Mouse (Mus musculus): Measurements from ENCODE around the gene Gm49373. TPM values are rescaled to one million over a fixed set of nuclear protein-coding genes. Genes with fewer than 3 reads are reported as not detected.

The Gm49373 gene
- polyA plus RNA-seq, 1 experiment from 2014 or later, result 0.79 TPM

DNA sequence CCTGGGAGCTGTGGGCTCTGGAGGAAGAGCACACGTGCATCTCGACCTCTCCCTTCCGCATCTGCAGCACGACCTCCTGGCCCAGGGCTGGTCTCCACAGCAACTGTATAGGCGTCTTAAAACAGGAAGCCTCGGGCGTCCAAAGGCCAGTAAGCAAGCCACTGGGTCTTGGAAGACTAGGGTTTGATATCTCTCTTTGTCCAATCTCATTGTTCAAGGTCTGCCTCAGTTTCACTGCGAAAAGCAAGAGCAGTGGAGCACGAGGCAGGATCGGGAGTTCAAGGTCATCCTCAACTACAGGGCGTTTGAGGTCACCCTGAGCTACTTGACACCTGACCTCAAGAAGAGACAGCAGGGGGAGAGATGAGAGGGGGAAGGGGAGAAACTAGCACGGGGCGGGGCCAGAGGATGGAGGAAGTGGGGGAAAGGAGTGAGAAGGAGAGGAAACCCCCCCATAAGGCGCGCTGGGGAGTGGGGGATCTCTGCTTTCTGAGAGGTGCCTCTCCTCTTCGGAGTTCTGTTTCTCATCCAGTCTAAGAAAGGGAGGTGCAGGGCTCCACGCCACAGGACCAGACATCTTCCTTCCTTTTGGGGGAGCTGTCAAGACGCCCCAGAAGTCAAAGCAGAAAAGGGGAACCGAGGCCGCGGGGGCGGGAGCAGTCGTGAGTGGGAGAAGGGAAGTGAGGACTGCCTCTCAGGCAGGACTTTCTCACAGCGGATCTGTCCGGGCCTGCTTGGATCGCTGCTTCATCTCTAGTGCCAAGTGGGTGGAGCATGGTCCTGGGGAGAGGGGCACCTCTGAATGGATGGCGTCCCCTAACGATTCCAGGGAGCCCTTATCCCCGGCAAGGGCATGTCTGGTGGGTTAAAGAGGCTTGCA, 58.0 kb downstream of the Gm49373 start:
- peak overlapping the region; percentile 67 for H3K4me2 ChIP-seq
- peak overlapping the region; percentile 57; the same call in 1 of the 2 replicates for H3K27ac ChIP-seq
- peak overlapping the region; percentile 42 for H3K4me3 ChIP-seq
- no peaks in the 10 kb centered on the region for H3K36me3 ChIP-seq
- ATAC-seq (ENCODE audit: insufficient number of reproducible peaks, insufficient read depth, low FRiP score, low TSS enrichment, low read depth), result no peak
- peak overlapping the region; percentile 62 for H3K9ac ChIP-seq
- H3K9me3 ChIP-seq, result no peaks in the 10 kb centered on the region
- peaks cover 50% of the 10 kb centered on the region for H3K27me3 ChIP-seq
- WGBS, result 3% methylated on average over 29 of the region's 29 CpGs
- H3K4me1 ChIP-seq, result peaks cover 14% of the 10 kb centered on the region

MicroRNA genes within 50 kb of the gene (microRNA counts, 519-probe panel; counts per million panel counts)
- 3,347 counts per million, percentile 76 among the panel's probes with 10 or more counts for microRNA mmu-miR-1900

Small RNAs within 50 kb of the gene (microRNA-seq; reads per million reads assigned to microRNA genes)
- gene Mir1900 (not detected), gene Mir7082 (1.5 reads per million)

Other genes starting within 250 kb of the Gm49373 start
- 7.5 and 9.1 TPM in 2 replicates for gene A230050P20Rik, start 204.5 kb downstream of the Gm49373 start, polyA plus RNA-seq (2015; fragmentation: Nextera tagmentation; extraction: Ambion mirVana)
- gene Angptl6, start 193.4 kb downstream of the Gm49373 start, polyA plus RNA-seq (2015; fragmentation: Nextera tagmentation; extraction: Ambion mirVana), result 3.6 and 5.4 TPM in 2 replicates
- gene Ppan, start 184.9 kb downstream of the Gm49373 start, polyA plus RNA-seq (2015; fragmentation: Nextera tagmentation; extraction: Ambion mirVana), result 86.2 and 87.6 TPM in 2 replicates
- gene Eif3g, start 174.5 kb downstream of the Gm49373 start, polyA plus RNA-seq (2015; fragmentation: Nextera tagmentation; extraction: Ambion mirVana), result 292 and 343 TPM in 2 replicates
- gene Dnmt1, start 113.2 kb downstream of the Gm49373 start, polyA plus RNA-seq (2015; fragmentation: Nextera tagmentation; extraction: Ambion mirVana), result 102 and 109 TPM in 2 replicates
- 67.8 and 71.5 TPM in 2 replicates for gene S1pr2, start 96.3 kb downstream of the Gm49373 start, polyA plus RNA-seq (2015; fragmentation: Nextera tagmentation; extraction: Ambion mirVana)
- 142 TPM in 2 replicates for gene Mrpl4, start 70.4 kb downstream of the Gm49373 start, polyA plus RNA-seq (2015; fragmentation: Nextera tagmentation; extraction: Ambion mirVana)
- gene Icam1, start 57.1 kb downstream of the Gm49373 start, polyA plus RNA-seq (2015; fragmentation: Nextera tagmentation; extraction: Ambion mirVana), result 13.4 and 15.4 TPM in 2 replicates
- gene Icam4, start 43.7 kb downstream of the Gm49373 start, polyA plus RNA-seq (2015; fragmentation: Nextera tagmentation; extraction: Ambion mirVana), result 0.27 and 2.6 TPM in 2 replicates
- gene Icam5, start 41.0 kb downstream of the Gm49373 start, polyA plus RNA-seq (2015; fragmentation: Nextera tagmentation; extraction: Ambion mirVana), result 0.13 and 0.21 TPM in 2 replicates
- 1.3 TPM in 1 of 2 replicates, not detected in the other for gene Zglp1, start 6.0 kb downstream of the Gm49373 start, polyA plus RNA-seq (2015; fragmentation: Nextera tagmentation; extraction: Ambion mirVana)
- gene Fdx1l, start 518 bp upstream of the Gm49373 start, polyA plus RNA-seq (2015; fragmentation: Nextera tagmentation; extraction: Ambion mirVana), result 60.0 and 60.2 TPM in 2 replicates
- 2.3 and 2.4 TPM in 2 replicates for gene Gm38431, start 18.9 kb upstream of the Gm49373 start, polyA plus RNA-seq (2015; fragmentation: Nextera tagmentation; extraction: Ambion mirVana)
- gene Raver1, start 18.9 kb upstream of the Gm49373 start, polyA plus RNA-seq (2015; fragmentation: Nextera tagmentation; extraction: Ambion mirVana), result 57.7 and 61.0 TPM in 2 replicates
- 14.1 and 14.4 TPM in 2 replicates for gene Tyk2, start 58.1 kb upstream of the Gm49373 start, polyA plus RNA-seq (2015; fragmentation: Nextera tagmentation; extraction: Ambion mirVana)
- 328 and 359 TPM in 2 replicates for gene Cdc37, start 76.9 kb upstream of the Gm49373 start, polyA plus RNA-seq (2015; fragmentation: Nextera tagmentation; extraction: Ambion mirVana)
- 4.9 and 6.1 TPM in 2 replicates for gene Pde4a, start 92.6 kb upstream of the Gm49373 start, polyA plus RNA-seq (2015; fragmentation: Nextera tagmentation; extraction: Ambion mirVana)
- 65.2 and 70.7 TPM in 2 replicates for gene Keap1, start 166.3 kb upstream of the Gm49373 start, polyA plus RNA-seq (2015; fragmentation: Nextera tagmentation; extraction: Ambion mirVana)
- gene S1pr5, start 175.3 kb upstream of the Gm49373 start, polyA plus RNA-seq (2015; fragmentation: Nextera tagmentation; extraction: Ambion mirVana), result 0.21 and 0.58 TPM in 2 replicates
- 33.3 and 35.4 TPM in 2 replicates for gene Atg4d, start 192.2 kb upstream of the Gm49373 start, polyA plus RNA-seq (2015; fragmentation: Nextera tagmentation; extraction: Ambion mirVana)
- 16.8 and 19.2 TPM in 2 replicates for gene Kri1, start 214.9 kb upstream of the Gm49373 start, polyA plus RNA-seq (2015; fragmentation: Nextera tagmentation; extraction: Ambion mirVana)
- gene Cdkn2d, start 218.3 kb upstream of the Gm49373 start, polyA plus RNA-seq (2015; fragmentation: Nextera tagmentation; extraction: Ambion mirVana), result 52.1 and 56.2 TPM in 2 replicates
- gene Ap1m2, start 239.2 kb upstream of the Gm49373 start, polyA plus RNA-seq (2015; fragmentation: Nextera tagmentation; extraction: Ambion mirVana), result 22.3 and 30.1 TPM in 2 replicates
- gene Slc44a2, start 247.6 kb upstream of the Gm49373 start, polyA plus RNA-seq (2015; fragmentation: Nextera tagmentation; extraction: Ambion mirVana), result 120 and 123 TPM in 2 replicates

Data from embryonic facial prominence, embryonic 13.5 days (tissue).